In the genomic region with DNA sequence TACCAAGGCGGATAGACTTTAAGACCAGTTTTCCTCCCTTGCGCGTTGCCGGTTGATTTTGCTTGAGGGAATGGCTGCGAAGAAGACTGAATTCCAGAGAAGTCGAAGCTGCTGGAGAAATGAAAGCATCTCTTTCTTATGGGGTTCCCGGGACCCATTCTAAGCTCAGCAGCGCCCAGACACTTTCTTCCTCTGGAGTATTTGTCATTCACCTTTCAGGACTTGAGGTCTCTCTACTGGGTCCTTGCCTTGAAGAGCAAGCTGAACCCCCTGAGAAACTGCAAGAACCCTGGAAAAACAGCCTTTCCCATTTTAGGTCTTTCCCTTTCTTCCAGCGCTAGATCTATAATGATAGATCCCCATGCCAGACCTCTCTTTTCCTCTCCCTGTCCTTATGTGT, we compare ENCODE assay signal across 9 mouse cellular contexts.
DNase-seq lines count a peak whose midpoint lies in the region; ATAC-seq lines count a peak whose summit lies in the region.
"Had no signal": no experiment of that assay in that cellular context is flagged by ENCODE, and none has a peak within 500 bp of the region (broad histone marks: within the 10 kb centered on the region; RNA-seq: fewer than 3 reads in every experiment).

No protein-coding gene starts in this region.

- 8% methylated on average over 9 of the region's 9 CpGs for WGBS in heart, embryonic 14.5 days
- whole genome bisulfite sequencing in hindbrain, embryonic 11.5 days, result 8% methylated on average over 9 of the region's 9 CpGs
- WGBS in midbrain, embryonic 12.5 days, result 9% methylated on average over 9 of the region's 9 CpGs

- no peak for ATAC-seq in heart, embryonic 14.5 days (ENCODE audit: insufficient number of reproducible peaks, insufficient read depth, low FRiP score, low read depth)
- no peak for ATAC-seq in hindbrain, embryonic 11.5 days (ENCODE audit: low FRiP score)
- no peak for ATAC-seq in midbrain, embryonic 12.5 days (ENCODE audit: low FRiP score, low read depth)

- H3K9me3 ChIP-seq in heart, embryonic 14.5 days (ENCODE audit: control insufficient read depth, low read length), result no peaks in the 10 kb centered on the region
- H3K9me3 ChIP-seq in hindbrain, embryonic 11.5 days (ENCODE audit: control insufficient read depth, low read length), result no peaks in the 10 kb centered on the region
- no peaks in the 10 kb centered on the region for H3K9me3 ChIP-seq in midbrain, embryonic 12.5 days

- H3K9ac ChIP-seq in heart, embryonic 14.5 days (ENCODE audit: low read length), result no peak overlapping the region
- peak overlapping the region; percentile 35 for H3K9ac ChIP-seq in hindbrain, embryonic 11.5 days (ENCODE audit: low read depth, low read length)
- peak overlapping the region; percentile 56 for H3K9ac ChIP-seq in midbrain, embryonic 12.5 days (replicated peaks)

- no peaks in the 10 kb centered on the region for H3K36me3 ChIP-seq in heart, embryonic 14.5 days (ENCODE audit: control insufficient read depth, insufficient read depth, low read length)
- H3K36me3 ChIP-seq in hindbrain, embryonic 11.5 days (ENCODE audit: control insufficient read depth, insufficient read depth, low read length), result no peaks in the 10 kb centered on the region
- no peaks in the 10 kb centered on the region for H3K36me3 ChIP-seq in midbrain, embryonic 12.5 days

- DNase-seq in heart, postnatal 14 days, result no peak
- DNase-seq in ZHBTc4 (ENCODE audit: low read depth, low spot score), result peak; percentile 6
- DNase-seq in hindbrain, embryonic 11.5 days (ENCODE audit: low spot score), result no peak
- DNase-seq in ovary, adult 18-20 months (ENCODE audit: low spot score), result no peak
- DNase-seq in layer of hippocampus, adult 9-11 months, result no peak
- DNase-seq in natural killer cell, adult 2 months (ENCODE audit: low spot score in 2 of 2), result no peak
- DNase-seq: adrenal gland, postnatal 10 days had no signal

- H3K27ac ChIP-seq in heart, embryonic 14.5 days (replicated peaks in 1 of 2; ENCODE audit: control insufficient read depth in 1 of 2, insufficient read depth in 1 of 2, low read depth in 2 of 2, low read length in 2 of 2), result no peak overlapping the region
- H3K27ac ChIP-seq in hindbrain, embryonic 11.5 days (ENCODE audit: low read depth, low read length), result no peak overlapping the region
- H3K27ac ChIP-seq in midbrain, embryonic 12.5 days (replicated peaks), result no peak overlapping the region

- peaks cover 12 to 21% of the 10 kb centered on the region in 2 experiments; a peak in 3 of 4 replicates for H3K4me1 ChIP-seq in heart, embryonic 14.5 days (ENCODE audit: control insufficient read depth in 2 of 2, insufficient read depth in 2 of 2, low read length in 2 of 2)
- 0 out of 2 replicates have a peak, but pooled peaks cover 2% of the 10 kb centered on the region for H3K4me1 ChIP-seq in hindbrain, embryonic 11.5 days (replicated peaks; ENCODE audit: control insufficient read depth, insufficient read depth, low read length)
- peaks cover 17% of the 10 kb centered on the region; the same call in 1 of the 2 replicates for H3K4me1 ChIP-seq in midbrain, embryonic 12.5 days

- intact Hi-C loops in heart, postnatal 14 days (cut with DNase I), result no loop called here

- peak overlapping the region; percentile 45 to 47; a peak in 3 of 4 replicates for H3K4me3 ChIP-seq in heart, embryonic 14.5 days (ENCODE audit: control insufficient read depth in 1 of 2, insufficient read depth in 1 of 2, low read depth in 1 of 2, low read length in 2 of 2)
- peak overlapping the region; percentile 46 for H3K4me3 ChIP-seq in hindbrain, embryonic 11.5 days (ENCODE audit: low read depth, low read length)
- H3K4me3 ChIP-seq in midbrain, embryonic 12.5 days, result peak overlapping the region; percentile 52

- H3K27me3 ChIP-seq in heart, embryonic 14.5 days (ENCODE audit: control insufficient read depth, insufficient read depth, low read length), result peaks cover 52% of the 10 kb centered on the region
- H3K27me3 ChIP-seq in hindbrain, embryonic 11.5 days (ENCODE audit: control insufficient read depth, insufficient read depth, low read length), result peaks cover 19% of the 10 kb centered on the region
- H3K27me3 ChIP-seq in midbrain, embryonic 12.5 days, result peaks cover 44% of the 10 kb centered on the region

- H3K4me2 ChIP-seq in heart, embryonic 14.5 days (ENCODE audit: low read length), result peak overlapping the region; percentile 87
- peak overlapping the region; percentile 89 for H3K4me2 ChIP-seq in hindbrain, embryonic 11.5 days (replicated peaks; ENCODE audit: low read depth, low read length)
- peak overlapping the region; percentile 92 for H3K4me2 ChIP-seq in midbrain, embryonic 12.5 days (replicated peaks)
